Mouse (Mus musculus): ENCODE data around the gene Trpc4ap.

DNA sequence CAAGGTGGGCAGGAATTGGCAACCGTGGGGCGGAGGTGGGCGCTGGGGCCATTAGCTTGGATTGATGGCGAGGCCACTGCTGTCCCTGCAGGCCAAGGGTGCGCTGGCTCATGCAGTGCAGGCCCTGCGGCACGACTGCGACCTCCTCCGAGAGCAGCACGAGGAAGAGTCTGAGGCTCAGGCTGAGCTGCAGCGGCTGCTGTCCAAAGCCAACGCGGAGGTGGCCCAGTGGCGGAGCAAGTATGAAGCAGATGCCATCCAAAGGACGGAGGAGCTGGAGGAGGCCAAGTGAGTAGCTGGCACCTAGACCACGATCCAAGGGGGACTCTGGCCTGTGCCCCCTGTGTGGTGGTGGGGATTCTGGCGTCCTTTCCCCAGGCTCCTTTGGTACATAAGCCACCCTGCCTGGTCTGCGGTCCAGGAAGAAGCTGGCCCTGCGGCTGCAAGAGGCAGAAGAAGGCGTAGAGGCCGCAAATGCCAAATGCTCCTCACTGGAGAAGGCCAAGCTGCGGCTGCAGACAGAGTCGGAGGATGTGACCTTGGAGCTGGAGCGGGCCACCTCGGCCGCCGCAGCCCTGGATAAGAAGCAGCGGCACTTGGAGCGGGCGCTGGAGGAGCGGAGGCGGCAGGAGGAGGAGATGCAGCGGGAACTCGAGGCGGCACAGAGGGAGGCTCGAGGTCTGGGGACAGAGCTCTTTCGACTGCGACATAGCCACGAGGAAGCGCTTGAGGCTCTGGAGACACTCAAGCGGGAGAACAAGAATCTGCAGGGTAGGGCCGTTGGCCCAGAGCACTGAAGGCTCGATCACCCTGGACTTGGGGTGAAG is 61.4 kb downstream of the Trpc4ap start:
- TF ChIP-seq POLR2A (IDR thresholded peaks at IDR 0.05; ENCODE audit: low read depth, low read length) (no peak), CTCF (IDR thresholded peaks at IDR 0.05; ENCODE audit: borderline replicate concordance, insufficient read depth, low read length) (no peak)
